13 mouse cellular contexts compared by ENCODE assay signal in genomic region chr1:77093551-77093950, GRCm38 (mm10).
"Had no signal": no experiment of that assay in that cellular context is flagged by ENCODE, and none has a peak within 500 bp of the region (broad histone marks: within the 10 kb centered on the region; RNA-seq: fewer than 3 reads in every experiment).

No protein-coding gene starts in this region.

- DNase-seq: liver, postnatal 0 days; lung, adult 2 months; lung, postnatal 14 days; lung, postnatal 36 days; retina, postnatal 1 day; right cerebral cortex, adult 18-20 months; right cerebral cortex, postnatal 14 days; thymus, adult 2 months; thymus, postnatal 25 days; thymus, postnatal 4 days had no signal

- ATAC-seq: liver, postnatal 0 days; lung, postnatal 0 days; midbrain, embryonic 13.5 days; midbrain, embryonic 15.5 days had no signal
